Mouse (Mus musculus): ENCODE data around the gene Retreg1. TPM values are rescaled to one million over a fixed set of nuclear protein-coding genes. Genes with fewer than 3 reads are reported as not detected.

The Retreg1 gene
- total RNA-seq, 2 experiments from 2014 or later = 294 to 314 TPM

DNA sequence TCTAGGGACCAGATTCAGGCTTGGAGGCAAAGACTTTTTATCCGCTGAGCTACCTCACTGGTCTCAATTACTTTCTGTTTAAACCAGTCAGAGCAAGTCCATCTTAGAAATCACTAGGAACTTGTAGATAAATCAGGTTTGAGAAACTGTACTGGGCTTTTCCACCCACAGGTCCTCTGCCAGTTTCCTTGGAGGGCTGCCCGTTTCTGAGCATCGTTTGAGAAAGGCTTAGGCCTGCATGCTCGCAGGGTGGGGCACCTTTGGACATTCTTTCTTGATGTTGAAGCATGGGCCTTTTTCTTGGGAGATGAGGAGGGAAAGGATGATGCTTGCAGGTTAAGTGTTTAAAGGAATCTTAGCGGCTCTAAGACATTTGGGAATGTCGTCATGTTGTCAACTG, 77.9 kb downstream of the Retreg1 start:
- DNase-seq = no peak

DNA sequence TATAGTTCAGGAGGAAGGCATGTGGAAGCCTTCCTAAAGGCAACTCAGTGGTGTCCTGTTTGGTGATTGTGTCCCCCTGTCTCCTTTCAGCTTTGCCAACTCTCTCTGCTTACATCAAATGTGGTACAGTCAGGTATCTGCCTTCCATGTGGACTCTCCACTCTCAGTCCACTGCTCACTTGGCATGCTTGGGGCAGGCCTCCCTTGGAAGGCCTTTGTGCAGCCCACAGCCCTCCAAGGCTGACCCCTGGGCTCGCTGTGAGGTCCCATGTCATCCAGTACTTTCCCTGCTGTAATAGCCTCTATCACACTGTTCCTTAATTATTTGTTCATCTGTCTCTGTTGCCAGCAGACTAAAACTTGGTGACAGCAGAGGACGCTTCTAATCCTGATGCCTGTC, 79.0 kb downstream of the Retreg1 start:
- no peak for DNase-seq

DNA sequence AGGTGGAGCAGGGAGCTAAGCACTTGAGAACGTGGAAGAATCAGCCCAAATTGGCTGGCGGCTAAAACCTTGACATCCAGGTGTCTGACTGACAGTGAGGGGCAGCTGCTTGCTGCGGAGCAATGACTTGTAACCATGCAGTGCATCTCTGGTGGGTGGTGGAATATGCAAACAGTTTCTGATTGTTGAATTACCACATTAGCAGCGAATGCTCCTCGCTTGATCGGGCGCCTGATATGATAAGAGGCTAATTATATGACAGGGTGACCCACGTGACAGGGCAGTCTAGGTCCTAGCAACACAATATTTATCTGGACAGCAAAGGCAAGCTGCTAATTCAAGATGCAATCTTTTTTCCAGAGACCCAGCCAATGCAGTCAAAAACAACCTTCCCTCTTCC, 80.9 kb downstream of the Retreg1 start:
- peak in 1 of 2 experiments; percentile 30 for DNase-seq

DNA sequence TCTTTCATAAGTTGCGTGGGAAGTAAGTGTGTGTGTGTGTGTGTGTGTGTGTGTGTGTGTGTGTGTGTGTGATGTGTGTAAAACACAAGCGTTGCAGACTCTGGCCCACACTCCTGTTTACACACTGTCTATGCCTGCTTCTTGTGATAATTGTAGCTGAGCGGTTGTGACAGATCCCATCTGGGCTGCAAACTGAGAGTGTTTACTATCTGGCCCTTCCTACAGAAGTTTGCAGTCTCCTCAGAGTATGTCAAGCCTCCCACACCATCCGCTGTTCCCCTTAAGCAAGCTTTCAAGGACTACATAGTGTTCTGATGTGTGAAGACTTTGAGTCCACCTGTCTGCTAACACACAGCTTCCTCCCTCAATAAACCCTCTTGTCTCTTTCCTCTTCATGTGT, 83.2 kb downstream of the Retreg1 start:
- no peak for DNase-seq

DNA sequence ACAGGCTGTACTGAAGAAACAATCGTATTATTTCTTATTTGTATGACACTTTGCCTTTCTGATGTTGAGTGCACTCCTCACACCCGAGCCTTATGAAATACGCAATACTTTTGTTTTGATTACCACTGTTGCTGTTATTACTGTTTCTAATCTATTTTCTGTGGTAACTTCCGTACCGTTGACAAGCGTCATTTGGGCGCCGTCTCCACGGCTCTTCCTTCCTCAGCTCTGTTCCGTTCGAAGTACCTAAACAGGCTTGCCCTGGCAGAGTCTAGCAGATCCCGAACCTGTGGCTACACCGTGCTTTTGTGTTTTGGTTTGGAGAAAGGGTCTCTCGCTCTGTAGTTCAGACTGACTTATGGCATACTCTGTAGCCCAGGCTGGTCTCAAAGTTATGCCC, 84.1 kb downstream of the Retreg1 start:
- no peak for DNase-seq

DNA sequence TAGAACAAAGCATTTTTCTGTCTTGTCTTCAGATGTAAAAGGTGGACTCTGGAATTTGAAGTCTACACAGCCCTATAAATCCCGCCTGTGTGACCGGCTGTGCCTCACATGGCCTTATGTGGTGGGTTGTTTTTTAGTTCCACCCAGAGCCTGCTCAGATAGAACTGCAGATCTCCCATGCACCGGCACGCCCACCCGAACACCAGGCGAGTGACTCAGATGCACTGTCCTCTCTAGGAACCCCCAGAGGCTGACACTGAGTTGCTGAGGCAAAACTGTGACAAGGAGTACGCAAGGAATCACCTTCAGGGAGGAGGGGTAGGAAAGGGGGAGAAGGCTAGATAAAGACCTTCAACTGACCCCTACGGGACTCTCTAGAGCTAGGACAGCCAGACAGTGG, 85.0 kb downstream of the Retreg1 start:
- DNase-seq = no peak

DNA sequence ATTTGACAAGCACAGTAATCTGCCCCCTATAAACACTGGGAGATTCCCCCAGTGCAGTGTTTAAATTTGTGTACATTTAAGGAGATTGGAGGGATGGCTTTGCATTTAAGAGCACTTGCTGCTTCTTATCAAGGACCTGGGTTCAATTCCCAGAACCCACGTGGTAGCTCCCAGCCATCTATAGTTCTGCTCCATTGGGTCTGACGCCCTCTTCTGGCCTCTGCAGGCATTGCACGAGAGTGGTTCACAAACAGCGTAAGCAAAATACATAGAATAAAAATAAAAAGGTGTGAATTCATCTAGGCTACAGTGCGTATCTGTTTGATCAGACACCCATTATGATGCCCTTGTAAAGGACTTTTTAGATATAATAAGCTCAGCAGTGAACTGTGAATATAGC, 85.9 kb downstream of the Retreg1 start:
- no peak for DNase-seq

DNA sequence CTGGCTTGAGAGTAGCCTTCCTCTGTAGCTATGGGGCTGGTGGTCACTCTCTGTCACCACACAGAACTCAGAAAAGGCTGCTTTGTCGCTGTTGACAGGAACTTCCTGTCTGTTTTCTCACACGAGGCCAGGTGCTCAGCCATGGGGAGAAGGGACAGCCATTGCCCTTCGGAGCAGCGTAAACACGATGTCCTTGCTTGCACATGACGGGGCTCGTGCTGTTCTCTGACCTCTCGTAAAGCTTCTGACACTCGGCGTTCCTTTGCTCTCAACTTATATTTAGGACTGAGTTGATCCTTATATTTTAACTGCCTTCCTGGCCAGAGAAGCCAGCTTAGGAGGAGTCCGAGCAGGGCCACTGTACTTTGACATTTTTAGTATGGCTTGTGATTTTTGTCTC, 86.5 kb downstream of the Retreg1 start:
- DNase-seq = peak; percentile 76 to 77

DNA sequence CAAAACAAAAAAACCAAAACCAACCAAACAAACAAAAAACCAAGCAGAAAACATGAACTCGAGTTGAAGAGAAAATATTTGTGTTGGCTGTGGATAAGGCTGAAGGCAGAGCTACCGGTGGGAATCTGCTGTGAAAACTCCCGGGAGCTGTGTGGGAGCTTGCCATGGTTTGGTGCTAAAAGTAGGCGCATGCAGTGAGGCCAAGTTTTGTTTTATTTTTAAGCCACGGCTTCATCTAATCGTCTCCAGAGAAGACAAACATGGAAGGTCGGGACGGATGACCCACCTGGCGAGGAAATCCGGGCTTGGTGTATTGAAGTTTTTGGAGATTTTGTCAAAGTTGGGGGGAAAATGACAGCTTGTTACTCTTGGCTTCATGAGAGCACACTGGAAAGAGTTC, 87.0 kb downstream of the Retreg1 start:
- DNase-seq = peak; percentile 71 to 77

DNA sequence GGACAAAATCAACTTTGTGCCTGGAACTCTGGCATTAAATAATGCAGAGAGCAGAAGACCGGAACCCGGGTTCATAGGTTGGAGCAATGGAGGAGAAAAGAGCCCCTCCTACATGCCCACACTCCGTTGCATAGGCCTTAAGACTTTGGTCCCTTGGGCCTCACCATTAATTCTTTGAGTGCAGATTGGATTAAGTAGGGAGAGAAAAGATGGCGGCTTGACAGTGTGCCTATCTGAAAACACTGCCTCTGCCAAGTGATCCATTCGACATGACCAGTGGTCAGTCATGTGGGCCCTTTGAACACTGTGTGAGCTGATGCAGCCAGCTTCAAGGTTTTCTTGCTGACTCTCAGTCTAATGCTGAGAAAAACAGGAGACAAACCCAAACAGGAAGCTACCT, 87.7 kb downstream of the Retreg1 start:
- DNase-seq = peak in 1 of 2 experiments; percentile 67

DNA sequence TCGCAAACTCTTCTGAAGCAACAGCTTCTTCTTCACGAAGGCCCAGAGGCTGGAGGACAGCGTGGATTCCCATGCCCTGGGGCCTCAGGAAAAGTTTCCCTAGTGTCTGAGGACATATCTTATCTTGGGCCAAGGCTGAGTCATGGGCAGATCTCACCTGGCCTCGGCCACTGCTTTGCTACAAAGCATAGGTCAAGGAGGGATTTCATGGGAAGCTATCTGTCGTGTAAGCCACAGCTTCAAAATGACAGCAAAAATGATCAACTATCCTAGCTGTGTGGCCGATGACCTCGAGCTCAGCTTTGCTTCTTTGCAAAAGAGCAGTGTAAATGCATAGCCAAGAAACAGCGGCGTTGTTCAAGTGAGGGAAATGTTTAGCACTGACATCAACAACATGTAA, 89.5 kb downstream of the Retreg1 start:
- DNase-seq = no peak

DNA sequence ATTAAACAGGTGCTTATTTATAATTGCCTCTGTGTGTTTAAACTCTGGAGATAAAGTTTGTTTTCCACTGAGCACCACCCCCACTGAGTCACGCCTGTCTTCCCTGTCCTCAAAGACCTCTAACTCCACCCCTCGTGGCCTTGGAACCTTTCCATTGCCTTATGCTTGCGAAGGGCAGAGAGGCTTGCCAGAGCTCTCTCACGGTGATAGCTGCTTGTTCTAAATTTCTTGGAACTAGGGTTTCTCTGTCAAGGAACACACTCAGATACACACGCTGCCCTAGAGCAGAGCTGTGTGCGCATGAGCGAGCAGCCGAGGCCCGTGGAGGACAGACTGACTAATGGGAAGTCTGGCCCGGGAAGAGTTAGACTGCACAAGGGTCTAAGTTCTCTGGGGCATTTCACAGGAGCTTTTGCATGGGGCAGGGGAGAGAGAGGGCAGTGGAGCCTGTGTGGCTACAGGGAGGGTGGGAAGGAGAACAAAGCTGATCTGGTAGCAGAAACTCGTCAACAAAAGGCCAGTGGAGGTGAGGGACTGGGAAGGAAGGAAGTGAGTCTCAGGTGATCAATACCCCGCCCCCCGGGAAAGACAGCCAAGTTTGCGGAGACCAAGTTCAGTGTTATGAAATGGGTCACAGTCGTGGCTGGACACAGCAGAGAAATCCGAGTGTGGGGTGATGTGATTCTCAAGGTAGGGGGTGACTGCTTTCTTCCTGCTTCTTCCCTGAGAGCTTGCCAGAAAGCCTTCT, 90.1 kb downstream of the Retreg1 start:
- peak; percentile 93 for DNase-seq

DNA sequence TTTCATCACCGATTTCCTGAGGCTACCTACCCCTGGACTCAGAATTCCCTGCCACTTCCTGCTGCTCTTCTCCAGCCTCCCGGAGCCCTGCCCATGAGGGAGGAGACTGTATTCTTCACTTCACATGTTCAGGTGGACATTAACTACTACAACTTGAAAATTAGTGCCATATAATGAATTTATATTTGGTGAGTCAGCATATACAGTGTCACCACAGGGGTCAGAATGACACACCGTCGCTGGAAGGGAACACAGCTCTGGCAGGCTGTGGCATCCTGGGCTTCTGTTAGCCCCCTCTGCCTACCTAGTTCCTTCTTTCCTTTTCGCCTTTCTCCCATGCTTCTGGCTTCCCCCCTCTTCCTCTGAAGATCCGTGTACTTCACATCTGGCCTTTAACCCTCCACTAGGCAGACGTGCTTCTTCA, 90.7 kb downstream of the Retreg1 start:
- no peak for DNase-seq

DNA sequence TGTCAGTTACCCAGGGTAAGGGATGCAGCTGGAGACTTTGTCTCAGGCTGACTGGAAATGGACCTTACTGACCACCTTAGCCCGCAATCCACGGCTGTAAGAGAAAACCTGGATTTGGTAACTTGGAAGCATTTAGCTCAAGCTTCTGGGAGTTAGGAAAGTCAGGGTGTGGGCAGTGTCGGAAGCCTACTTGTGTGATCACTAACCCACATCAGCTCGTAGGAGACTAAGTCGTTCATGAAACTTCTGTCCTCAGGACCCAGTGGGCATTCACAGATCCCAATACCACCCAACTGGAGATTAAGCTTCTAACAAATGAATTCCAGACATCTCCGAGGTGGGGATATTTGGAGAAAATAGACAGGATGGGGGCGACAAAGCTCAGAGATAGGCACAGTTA, 91.4 kb downstream of the Retreg1 start:
- no peak for DNase-seq

DNA sequence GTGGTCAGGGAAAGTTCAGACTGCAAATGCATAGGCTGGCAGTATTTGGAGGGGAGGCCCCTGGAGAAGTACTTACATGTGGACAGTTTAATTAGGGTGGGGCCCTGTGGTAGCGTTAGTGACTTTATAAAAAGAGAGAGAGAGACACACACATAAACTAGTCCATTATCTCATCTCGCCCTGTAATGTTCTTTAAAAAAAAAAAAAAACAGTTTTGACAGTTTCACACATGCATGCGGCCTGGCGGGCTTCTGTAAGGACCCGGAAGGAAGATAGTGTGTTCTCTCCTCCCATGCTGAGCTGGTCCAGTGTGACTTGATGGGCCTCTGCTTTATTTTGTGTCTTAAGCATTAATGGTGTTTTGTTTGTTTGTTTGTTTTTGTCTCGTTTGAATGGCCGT, 95.5 kb downstream of the Retreg1 start:
- no peak for DNase-seq

DNA sequence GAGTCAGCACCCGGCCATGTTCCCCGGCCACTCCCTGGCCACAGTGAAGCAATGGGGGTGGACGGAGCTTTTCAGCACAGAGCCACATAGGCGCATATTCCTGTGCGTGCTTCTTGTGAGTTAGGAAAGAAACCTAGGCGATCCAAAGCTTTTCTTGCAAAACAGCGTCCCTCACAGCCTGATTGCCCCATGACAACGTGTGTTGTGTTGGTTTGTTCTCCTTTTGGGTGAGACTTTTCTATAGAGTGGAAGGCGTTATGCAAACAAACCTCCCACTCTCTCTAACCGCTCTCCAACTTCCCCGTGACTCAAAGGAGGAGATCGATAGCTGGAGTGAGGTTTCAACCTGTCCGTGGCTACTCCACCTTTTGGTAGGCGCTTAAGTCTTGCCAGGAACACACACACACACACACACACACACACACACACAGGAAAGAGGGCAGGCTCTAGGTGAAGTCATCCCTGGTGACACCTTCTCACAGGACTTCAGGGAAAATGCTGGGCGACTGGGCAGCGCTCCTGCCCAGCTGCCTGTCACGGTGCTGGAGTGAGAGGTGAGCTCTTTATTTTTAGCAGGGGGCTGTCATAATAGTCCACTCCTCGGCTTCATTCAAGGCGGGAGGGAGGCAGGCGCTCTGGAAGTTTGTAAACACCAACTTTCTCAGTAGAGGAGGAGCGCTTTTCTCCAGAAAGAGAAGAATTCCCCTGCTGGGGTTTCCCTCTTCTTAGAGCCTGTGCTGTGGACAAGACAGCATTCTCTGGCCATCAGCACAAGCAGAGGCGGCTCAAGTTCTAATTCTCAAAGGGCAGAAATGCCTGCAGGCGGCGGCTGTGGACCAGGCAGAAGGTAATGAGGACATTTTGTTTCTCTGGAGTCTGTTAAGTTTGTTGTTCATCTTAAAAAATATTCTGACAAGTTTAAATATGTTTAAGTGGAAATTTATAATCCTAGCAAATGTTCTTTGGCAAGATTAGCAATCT, 97.7 kb downstream of the Retreg1 start:
- peak; percentile 74 to 77 for DNase-seq

DNA sequence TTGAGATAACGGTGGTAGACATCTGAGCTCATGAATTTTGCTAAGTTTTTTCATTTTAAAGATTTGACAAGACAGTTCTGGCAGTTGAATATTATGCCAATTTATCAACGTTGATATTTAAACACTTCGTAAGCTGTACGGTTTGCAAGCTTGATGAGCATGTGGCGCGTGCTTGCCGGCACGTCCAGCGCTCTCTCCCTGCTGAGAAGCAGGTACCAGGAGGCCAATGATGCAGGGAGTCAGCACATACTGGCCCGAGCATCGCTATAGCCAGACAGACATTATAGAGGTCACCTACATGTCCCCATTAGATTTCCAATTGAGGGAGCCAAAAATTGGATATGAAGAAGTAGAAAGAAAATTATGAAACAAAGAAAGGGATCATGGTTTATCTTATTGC, 98.5 kb downstream of the Retreg1 start:
- DNase-seq = no peak

DNA sequence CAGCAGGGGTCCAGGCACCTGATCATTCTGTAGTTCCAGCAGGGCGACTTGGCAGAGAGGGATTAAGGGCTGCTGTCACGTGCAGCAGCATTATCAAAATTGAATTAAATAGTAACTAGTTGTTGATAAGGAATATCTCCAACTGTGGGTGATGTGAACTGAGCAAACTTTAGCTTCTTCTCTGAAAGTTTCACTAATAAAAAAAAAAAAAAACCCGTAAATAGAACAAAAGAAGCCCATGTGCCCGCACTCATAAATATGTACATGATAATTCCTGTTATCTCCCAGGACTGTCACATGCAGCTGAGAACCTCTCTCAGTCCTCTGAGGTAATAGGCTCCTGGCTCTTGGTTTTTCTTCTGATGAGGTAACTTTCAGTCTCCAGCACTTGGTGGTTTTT, 99.4 kb downstream of the Retreg1 start:
- DNase-seq = no peak

DNA sequence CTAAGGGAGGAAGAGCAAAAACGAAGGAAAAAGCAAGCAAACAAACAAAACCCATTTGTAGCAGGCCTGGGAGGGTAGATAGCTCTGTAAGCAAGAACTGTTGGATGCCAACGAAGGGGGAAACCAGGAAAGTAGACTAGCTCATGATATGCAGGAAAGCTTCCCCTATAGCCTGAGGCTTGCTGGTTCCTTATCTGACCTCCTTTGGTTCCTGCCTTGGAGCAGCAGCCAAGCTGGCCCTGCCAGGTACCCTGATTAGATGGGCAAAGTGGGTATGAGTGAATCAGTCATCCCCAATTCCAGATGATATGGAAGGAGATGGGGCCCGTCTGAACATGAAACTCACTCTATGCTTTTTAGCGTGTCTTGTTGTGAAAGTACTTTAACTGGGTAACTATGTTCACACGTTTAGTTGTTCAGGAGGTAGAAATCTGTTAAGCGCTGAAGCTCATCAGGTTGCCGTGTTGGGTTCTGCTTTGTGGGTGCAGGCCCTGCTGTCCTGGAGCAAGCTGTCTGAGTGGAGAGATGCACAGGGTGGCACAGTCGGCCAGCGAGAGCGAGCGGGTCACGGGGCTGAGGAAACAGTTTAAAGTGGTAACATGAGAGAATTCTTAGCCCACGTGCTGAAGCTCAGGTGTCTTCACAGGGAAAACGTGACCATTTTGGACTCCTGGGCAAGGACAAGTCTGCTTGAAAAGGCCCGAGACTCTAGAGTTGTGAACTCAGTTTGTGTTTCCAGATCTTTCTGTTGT, 100.6 kb downstream of the Retreg1 start:
- DNase-seq = peak in 1 of 2 experiments; percentile 47

DNA sequence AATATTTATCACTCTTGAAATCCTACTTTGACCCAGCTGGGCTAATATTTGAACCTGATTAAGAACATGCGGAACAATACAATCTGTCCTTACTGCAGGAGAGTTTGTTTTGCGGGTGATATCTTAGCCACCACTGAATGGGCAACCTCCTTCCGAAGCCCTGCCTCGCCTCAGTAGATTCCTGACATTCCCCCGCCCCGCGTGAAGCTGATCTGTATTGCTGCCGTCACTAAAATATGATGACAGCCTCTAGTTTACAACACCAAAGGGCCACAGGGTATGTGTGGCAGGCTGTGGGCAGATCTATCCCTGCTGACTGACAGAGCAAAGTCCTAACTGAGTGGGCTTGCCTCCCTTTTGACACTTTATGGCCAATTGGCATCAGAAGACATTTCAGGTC, 102.2 kb downstream of the Retreg1 start:
- peak in 1 of 2 experiments; percentile 40 for DNase-seq

DNA sequence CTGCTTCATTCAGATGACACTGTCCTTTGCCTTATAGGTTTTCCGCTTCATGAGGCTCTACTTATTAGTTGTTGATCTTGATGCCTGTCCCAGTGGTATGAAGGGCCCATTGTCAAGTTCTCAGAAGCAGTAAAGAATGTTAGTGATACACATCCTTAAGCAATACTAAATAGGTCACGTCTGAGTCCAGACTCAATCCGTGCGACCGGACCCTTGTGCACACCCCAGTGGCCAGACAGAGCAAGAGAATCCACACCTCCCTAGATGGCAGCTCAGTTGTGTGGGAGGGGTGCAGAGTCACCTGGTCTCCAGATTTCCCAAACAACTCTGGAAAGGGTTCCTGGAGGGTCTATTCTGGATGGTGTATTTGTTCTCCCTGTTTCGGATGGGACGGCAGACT, 103.5 kb downstream of the Retreg1 start:
- no peak for DNase-seq

DNA sequence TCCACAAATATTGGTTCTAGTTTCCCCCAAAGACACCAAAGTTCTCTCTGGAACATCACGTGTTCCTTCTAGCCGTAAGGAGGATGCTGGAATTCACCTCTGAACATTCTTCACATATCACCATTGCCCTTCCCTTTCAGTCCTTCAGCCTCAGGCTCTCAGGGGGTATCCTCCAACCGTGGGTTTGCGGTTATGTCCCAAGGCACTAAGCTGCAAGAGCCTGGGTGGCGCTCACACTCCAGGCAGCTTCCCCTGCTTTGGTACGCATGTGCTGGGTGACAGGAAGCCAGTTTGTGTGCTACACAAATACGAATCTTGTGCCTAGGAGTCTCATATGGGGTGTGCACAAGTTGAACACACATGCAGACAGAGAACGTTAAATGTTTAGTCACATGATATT, 104.4 kb downstream of the Retreg1 start:
- no peak for DNase-seq
